Mouse (Mus musculus) layer of hippocampus, postnatal 36 days (tissue): ENCODE data around the gene Rab3gap1. TPM values are rescaled to one million over a fixed set of nuclear protein-coding genes. Genes with fewer than 3 reads are reported as not detected.

Experiments
- DNase-seq, 2 experiments: peaks; one replicate each; pipeline ENCODE4 v3.0.0; 2022
- total RNA-seq, 2 experiments: library from RNA; stranded (reverse); gene quantifications; 2 replicates each; pipeline ENCODE4 v1.2.3; 2021

Gene Rab3gap1
- total RNA-seq, result 10 to 100 TPM; 68.5 to 69.1 TPM

DNA sequence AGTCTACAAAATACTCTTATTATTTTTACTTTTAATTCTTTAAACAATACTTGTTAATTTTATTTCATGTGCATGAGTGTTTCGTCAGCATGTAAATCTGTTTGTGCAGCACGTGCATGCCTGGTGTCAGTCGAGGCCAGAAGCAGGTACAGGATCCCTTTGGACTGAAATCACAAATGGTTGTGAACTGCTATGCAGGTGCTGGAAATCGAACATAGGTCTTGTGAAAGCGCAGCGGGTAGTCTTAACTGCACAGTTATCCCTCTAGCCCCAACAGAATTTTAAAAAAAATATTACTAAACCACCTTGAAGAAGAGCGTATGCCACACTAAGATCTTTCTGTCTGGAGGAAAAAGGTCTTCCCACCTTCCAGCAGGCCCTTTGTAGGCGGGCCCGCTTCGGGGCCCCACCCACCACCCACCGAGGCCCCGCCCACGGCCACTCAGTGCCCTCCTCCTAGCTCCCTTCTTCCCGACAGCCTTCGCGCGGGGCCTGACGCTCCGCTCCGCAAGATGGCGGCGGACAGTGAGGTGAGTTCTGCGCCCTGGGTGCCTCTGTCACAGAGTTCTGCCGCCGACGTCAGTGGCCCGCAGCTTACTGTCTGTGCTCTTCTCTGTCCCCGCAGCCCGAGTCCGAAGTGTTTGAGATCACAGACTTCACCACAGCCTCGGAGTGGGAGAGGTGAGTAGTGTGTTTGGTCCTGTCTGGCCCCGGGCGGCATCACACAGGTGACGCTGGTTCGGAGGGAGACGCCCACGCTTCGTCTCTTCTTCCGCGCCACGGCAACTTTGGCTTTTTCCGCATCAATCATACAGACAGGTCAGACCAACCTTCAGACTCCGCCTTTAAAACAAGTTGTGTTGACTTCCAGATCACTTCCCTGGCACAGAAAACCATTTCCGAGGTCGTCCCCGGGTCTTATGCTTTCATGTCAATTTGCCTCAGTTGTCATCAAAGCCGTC, at the start of gene Rab3gap1:
Rab3gap1 (plus strand) TSS at position 474 of the 962 bp plus-strand sequence.
- DNase-seq, result peak; percentile 87 to 88

DNA sequence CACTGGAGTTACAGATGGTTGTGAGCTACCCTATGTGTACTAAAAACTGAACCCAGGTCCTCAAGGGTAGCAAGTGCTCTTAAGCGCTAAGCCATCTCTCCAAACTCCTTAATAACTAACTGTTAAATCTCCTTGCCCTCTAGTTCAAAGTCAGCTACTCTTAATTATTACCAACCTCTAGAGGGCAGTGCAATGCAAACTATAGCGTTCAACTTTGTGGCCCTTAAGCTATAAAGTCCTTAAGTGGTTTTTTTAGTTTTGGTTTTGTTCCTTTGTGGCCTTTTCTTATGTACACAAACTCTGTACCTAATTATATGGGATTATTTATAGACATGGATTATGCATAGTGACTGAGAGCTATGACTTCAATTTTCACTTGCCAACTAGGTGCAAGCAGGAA, 41.2 kb upstream of the Rab3gap1 start:
- DNase-seq, result no peak

DNA sequence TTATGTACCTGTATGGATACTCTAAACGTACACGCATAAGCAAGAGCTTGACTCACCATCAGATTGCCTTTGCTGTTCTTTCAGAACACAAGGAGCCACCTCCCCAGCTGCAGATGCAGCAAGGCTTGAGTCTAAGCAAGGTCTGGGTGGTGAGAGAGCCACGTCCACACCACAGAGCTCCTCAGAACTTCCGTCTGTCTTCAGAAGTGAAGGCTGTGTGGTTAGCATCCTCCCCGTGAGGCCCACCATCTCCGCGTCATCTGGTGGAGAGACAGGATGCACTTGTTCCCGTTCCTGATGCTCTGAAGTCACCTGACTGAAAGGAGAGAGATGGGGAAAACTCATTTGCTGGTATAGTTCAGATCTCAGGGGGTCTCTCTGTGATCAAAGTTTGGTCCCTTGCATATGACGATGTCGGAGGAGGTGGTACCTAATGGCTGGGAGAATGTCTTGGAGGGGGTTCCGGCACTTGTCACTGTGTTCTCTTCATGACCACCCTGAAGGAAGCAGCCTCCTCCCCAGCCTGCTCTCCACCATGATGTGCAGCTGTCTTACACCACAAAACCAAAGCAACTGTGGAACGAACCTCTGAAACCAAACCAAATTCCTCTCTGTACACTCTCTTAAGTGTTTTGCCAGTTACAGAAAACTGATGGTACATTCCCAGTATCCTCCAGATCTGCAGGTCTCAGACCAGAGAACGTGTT, 38.2 kb upstream of the Rab3gap1 start:
- DNase-seq, result no peak

DNA sequence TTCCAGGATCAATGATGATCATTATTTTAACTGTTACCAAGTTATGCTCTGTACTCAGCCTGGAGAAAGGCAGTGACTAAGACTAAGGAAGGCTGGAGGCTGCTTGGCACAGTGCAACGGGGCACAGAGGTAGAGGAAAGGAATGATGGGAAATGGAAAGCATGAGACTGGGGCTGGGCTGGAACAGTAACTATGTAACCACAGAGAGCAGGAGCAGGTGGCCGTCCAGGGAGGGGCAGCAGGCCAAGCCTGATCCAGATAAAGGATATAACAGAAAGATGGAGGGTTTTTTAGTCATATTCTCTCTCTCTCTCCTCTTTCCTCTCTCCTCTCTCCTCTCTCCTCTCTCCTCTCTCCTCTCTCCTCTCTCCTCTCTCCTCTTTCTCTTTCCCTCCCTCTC, 34.9 kb upstream of the Rab3gap1 start:
- DNase-seq, result no peak

DNA sequence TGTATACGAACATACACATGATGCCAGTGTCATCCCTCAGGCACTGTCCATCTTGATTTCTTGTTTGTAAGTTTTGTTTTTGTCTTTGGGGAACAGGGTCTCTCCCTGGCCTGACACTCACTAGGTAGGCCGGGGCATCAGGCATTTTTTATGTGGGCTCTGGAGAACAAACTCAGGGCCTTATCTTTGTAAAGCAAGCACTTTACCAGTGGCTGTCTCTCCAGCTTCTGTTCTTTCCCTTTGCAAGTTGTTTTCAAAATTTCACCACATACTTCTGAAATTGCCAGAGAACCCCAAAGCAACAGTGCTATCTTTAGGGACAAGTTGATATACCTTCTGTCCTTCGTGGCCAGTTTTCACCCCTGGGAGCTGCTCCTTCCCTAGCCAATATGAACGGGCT, 34.4 kb upstream of the Rab3gap1 start:
- DNase-seq, result no peak

DNA sequence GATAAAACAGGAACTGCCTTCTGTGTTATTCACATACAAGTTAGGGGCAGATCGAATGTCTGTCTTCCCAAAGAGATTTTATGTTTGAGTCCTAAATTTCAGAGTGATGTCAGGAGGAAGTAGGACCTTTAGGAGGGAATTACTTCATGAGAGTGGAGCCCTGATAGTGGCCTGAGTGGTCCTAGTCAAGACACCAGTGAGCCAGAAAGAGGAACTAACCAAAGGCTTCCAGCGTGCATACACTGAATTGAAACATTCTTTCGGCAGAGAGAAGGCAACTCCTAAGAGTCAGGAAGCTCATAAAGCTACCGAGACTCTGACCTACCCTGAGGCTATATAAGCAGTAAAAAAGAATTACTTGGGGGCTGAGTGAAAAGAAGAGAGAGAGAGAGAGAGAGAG, 32.0 kb upstream of the Rab3gap1 start:
- DNase-seq, result no peak

DNA sequence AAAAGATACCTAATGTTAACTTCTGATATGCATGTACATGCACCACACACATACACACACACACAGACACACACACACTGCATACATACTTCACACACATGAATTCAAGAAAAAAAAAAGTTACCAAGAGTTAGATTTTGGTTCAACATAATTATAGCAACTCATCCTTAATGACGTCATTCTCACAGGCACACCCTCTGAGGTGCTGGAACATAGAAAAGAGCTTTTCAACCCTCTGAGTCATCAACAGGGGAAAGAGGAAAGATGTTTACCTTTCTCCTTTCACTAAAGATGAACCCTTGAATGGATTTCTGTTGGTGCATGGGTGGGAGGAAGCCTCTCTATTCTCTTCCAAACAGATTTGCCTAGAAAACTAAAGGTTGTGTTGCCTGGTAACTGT, 30.0 kb upstream of the Rab3gap1 start:
- DNase-seq, result no peak

DNA sequence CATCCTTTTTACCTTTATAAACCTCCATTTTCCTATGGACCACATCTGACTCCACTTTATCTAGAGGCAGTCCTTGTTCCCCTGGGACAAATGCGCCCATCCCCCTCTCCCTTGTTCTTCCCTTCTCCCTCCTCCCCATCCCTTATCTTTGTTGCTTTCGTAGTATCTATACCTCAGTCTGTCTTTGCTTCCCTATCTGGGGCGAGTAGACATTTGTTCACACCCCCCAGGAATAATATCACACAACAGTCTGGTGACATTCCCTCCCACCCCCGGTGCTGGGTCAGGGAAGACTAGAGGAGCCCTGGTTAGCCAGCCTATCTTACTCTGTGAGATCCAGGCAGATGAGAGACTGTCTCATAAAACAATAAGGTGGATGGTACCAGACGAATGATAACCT, 23.1 kb upstream of the Rab3gap1 start:
- no peak for DNase-seq

DNA sequence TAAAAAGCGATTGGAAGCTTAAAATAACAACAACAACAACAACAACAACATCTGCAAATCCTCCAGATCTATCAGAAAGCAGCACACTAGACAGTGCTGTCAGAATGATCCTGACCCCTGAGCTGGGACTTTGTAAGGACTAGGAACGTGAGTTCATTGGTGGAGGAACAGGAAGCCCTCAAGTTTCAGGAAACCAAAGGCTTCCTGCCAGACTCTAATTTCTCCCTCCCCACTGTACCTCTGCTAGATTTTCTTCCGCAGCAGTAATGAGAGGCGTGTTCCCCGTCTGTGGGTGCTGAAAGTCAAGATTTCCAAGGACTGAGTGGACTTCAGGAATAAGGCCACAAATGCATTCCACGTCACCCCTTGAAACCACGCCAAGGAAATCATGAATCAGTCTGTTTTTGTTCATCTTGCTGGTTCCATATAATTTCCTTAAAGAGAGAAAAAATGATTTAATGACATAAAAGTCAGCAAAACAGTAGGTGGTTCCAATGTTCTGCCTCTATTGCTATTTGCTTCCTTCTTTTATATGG, 18.4 kb upstream of the Rab3gap1 start:
- DNase-seq, result no peak

DNA sequence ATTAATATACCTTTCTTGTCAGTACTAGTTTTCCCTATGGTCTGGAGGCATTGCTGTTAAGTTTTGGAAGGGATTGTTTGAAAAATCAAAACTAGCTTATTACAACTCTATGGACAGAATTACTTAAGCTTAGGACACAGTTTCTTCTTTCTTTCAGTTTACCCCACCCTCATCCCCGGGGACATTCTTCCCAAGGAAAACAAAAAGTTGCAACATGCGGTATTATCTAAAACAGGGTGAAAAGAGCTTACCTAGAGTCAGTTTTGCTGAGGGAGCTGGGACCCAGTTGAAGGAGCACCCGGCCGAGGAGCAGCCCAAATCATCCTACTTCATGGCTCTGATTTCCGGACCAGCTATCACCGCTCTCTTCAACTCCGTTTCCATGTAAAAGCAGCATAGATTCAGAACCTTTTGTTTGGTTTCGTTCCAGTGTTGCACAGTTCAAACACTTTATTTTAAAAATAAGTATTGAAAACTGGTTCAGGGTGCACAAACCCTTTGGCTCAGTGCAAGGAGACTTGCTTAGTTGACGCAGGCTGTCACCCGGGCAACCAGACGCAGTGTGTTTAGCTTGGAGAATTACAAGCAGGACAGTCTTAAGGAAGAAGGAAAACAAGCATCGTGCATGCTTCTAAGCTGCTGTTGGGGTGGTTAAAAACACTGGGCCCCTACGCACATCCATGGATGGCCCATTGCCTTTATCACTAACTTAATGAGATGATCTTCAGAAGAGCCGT, 13.9 kb upstream of the Rab3gap1 start, which contains the start of gene Map3k19:
Map3k19 (minus strand) TSS at position 546 of the 737 bp plus-strand sequence.
- peak; percentile 37 to 40 for DNase-seq

DNA sequence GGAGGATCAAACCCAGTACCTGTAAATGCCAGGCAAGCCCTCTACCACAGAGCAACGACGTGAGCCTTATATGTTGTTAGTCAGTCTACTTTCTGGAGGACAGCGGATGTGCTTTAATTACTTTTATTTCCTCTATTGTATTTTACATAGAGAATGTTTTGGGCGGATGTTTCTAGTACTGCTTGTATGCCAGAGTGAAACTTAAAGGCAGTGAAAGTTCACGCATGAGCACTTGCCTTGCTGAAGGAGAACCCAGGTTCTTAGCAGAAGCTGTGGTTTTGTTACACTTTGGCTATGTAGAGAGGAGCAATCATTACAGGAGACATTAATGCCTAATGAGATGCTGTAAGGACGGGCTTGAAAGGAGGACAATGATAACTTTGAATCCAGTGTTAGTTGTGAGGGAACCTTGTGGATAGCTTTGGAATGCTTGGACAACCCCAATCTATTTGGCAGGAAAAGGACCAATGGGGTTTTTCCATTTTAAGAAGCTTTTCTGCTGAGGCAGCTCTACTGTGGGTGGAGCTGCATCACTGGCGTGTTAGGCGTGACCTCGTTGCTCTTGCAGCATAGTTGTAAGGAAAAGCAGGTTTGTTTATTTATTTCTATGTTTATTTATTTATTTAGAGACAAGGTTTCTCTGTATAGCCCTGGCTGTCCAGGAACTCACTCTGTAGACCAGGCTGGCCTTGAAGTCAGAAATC, 9.5 kb upstream of the Rab3gap1 start:
- no peak for DNase-seq

DNA sequence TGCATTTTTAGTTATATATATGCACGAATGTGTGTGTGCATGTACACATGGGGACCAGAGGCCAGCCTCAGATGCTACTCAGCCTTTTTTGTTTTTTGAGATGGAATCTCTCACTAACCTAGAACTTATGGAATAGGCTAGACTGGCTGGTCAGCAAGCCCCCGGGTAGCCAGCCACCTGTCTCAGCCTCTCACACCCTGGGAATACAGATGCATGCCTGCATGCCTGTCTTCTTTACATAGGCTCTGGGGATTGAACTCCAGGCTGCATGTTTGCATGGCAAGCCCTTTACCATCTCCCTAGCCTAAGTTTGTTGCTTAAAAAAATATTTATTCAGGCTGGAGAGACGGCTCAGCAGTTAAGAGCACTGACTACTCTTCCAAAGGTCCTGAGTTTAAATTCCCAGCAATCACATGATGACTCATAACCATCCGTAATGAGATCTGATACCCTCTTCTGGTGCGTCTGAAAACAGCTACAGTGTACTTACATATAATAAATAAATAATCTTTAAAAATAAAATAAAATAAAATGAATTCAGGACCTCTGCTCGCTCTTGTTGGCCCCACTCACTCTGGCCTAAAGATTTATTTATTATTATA, 8.7 kb upstream of the Rab3gap1 start:
- DNase-seq, result no peak

DNA sequence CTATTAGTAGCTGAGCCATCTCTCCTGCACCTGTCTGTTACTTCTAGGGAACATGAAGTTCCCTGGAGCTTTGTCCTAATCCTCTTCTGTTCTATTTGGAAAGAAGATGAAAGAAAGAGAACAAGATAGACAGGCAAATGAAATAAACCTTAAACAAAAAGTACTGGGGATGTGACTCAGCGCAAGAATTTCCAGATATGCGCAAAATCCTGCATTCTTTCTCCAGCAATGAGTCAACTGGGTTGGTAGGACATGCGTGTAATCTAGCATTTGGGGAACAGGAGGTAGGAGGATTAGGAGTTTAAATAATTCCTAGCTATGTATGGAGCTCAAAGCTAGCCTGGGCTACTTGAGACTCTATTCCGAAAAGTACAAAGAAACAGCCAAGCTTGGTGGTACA, 8.1 kb upstream of the Rab3gap1 start:
- no peak for DNase-seq

DNA sequence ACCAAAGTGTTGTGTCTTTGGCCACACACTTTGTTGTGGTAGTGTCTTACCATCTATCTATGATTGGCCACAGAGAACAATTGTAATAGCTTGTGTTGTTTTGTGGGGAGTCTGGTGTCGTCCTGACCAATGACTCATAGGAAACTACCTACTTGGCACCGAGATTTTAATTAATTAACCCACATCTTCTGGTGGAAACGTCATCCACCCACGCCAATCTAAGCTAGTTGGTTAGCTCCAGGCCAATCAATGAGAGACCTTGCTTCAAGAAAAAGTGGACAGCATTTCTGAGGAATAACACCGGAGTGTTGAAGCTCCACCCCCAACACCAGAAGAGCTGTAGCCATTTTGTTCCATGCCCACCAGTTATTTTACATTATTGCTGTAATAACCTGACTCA, 6.7 kb upstream of the Rab3gap1 start:
- no peak for DNase-seq

DNA sequence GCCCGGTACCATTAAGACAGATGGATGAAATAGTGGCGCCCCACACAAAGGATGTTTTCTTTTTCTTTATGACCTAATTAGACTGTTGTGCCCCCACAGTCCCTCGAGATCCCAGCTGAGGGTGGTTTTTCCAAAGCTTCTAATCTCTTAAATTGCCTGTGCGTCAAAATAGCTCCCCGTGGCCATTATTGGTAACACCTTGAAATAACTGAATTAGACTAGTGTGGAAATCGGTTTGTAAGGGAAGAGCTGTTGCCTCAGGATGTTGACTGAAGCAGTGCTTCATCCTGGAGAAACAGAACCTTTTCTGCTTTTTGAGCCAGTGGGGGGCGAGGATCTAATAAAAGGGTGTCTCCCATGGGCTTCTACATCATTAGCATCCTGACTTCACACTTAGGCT, 4.8 kb upstream of the Rab3gap1 start:
- DNase-seq, result no peak

DNA sequence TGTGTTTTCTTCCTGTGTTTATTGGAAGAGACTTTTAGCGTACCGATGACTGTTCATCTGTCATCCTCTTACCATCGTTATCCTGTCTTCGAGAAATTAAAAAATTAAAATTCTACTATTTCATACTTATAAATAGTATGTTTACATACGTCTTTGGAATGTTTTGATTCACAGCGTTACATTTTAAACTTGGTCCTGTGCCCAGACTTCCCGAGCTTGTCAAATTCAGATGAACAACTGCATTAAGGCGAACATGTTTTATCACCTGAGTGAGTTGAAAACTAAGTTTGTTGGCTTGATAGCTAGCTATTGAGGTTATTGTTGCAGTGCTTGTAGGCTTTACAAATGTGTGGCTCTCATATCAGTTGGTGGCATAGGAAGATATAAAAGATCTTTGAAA, 703 bp downstream of the Rab3gap1 start:
- DNase-seq, result no peak

DNA sequence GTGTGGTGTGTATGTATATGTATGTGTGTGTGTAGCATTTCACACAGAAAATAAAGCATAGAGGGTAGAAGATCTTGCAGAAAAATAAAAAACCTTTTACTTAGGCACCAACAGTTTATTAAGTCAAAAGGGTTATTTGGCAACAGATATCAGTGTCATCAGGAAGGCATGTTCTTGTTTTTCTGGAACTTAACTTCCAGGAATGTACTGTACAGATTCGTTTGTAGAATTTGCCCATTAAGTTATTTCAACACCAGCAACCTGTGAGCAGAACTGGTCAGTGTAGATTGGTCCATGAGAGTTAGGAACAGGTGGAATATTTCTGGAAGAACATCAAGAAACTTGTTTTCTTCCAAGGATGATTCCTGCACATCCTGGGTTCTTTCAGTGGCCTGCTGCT, 30.8 kb downstream of the Rab3gap1 start:
- no peak for DNase-seq

DNA sequence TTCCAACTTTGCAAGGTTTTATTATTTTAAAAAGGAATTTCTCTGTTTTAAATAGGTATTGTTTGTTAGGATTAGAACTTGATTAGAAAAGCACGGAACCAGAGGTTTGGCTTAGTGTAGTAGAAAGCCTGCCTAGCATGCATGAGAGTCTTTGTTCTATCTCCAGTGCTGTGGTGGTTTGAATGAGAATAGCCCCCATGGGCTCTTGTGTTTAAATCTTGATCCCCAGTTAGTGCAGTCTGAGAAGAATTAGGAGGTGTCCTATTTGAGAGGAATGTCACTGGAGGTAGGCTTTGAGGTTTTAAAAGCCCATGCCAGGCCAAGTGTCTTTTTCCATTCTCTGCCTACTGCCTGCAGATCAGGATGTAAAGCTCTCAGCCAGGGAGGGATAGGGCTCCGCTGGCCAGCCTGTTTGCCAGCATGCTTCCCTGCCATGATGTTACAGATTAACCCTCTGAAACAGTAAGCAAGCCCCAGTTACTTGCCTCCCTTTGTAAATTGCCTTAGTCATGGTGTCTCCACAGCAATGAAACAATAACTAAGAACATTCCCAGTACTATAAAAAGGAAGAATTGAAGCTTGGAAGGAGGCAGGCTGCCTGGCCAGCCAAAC, 36.3 kb downstream of the Rab3gap1 start:
- DNase-seq, result no peak

DNA sequence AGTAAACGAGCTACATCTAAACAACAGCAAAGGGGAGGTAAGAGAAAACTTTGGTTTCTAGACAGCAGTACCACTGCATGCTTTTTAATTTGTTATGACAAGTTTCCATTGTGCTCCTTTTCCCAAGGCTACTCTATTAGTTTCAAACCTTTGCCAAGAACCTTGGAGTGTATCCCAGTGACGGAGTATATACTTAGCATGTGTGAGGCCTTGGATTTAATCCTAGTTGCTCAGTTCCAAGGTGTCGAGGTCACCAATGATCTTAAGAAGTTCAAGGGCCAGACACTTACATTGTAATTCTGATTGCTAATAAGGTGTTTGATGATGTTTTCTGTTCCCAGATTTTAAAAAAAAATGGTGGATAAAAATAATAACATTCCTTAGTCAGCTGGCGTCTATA, 44.5 kb downstream of the Rab3gap1 start:
- no peak for DNase-seq

DNA sequence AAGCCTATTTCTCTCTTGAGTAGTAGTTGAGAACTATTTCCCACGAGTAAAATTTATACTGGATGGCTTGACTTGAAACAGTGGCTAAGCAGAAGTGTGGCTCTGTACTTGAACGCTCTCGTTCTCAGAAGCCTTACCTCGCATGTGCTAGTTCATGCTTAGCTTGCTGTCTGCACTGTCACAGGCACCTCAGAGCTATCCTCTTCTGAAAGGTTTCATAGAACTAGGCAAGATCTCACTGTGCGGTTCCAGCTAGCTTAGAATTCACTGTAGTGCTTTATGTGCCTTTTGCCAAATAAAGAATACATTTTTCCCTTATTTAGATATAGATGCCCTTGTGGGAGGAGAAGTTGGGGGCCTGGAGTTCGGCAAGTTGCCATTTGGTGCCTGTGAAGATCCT, 46.7 kb downstream of the Rab3gap1 start:
- no peak for DNase-seq

DNA sequence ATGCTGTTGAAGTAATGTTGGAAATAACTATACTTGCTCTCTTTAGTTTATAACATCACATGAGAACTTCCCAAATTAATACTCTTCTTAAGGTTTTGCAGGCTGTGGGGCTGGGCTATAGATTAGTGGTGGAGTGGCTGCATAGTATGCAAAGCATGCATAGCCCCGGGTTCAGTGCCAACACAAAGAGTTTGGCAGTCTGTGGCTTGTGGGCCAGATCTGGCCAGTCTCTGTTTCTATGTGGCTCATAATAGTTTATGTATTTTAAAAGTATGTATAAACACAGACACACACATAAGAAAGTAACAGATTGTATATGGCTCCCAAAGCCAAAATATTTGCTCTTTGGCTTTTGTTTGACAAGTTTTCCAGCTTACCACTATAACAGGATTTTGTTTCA, 47.2 kb downstream of the Rab3gap1 start:
- no peak for DNase-seq
